24 mouse cellular contexts compared by ENCODE assay signal in genomic region chr11:108898483-108898882, GRCm38 (mm10).
"Had no signal": no experiment of that assay in that cellular context is flagged by ENCODE, and none has a peak within 500 bp of the region (broad histone marks: within the 10 kb centered on the region; RNA-seq: fewer than 3 reads in every experiment).

No protein-coding gene starts in this region.

- H3K27me3 ChIP-seq: limb, embryonic 12.5 days had no signal

- DNase-seq: gastrocnemius, adult 2 months; gastrocnemius, postnatal 10 days; gastrocnemius, postnatal 25 days; heart, postnatal 10 days; heart, postnatal 4 days; kidney, adult 18-20 months; kidney, adult 8-10 months; kidney, postnatal 10 days; kidney, postnatal 25 days; kidney, postnatal 4 days; liver had no signal

- ATAC-seq: hindbrain, embryonic 16.5 days; inflammation-experienced regulatory T-cells, adult 6 months; liver, embryonic 12.5 days had no signal

- H3K27ac ChIP-seq: gastrocnemius, adult 2 months; heart, embryonic 15.5 days; hindbrain, embryonic 10.5 days; hindbrain, embryonic 12.5 days; hindbrain, embryonic 14.5 days; layer of hippocampus, adult 2 months; left cerebral cortex, adult 2 months; limb, embryonic 12.5 days; liver, embryonic 12.5 days; liver, embryonic 14.5 days had no signal

- H3K9ac ChIP-seq: heart, embryonic 12.5 days; heart, embryonic 15.5 days; hindbrain, embryonic 12.5 days; hindbrain, embryonic 14.5 days; limb, embryonic 12.5 days; liver, embryonic 12.5 days; liver, embryonic 14.5 days had no signal

- H3K4me2 ChIP-seq: heart, embryonic 12.5 days; heart, embryonic 15.5 days; hindbrain, embryonic 12.5 days; hindbrain, embryonic 14.5 days; limb, embryonic 12.5 days; liver, embryonic 12.5 days had no signal

- H3K9me3 ChIP-seq: heart, embryonic 12.5 days; heart, embryonic 15.5 days; hindbrain, embryonic 10.5 days; hindbrain, embryonic 12.5 days; limb, embryonic 10.5 days; limb, embryonic 12.5 days; liver, embryonic 12.5 days had no signal

- H3K4me3 ChIP-seq: gastrocnemius, adult 2 months; heart, embryonic 12.5 days; heart, embryonic 15.5 days; hindbrain, embryonic 10.5 days; hindbrain, embryonic 12.5 days; layer of hippocampus, adult 2 months; left cerebral cortex, adult 2 months; limb, embryonic 10.5 days; limb, embryonic 12.5 days; liver, embryonic 12.5 days had no signal

- H3K4me1 ChIP-seq: liver, embryonic 12.5 days had no signal

- H3K36me3 ChIP-seq: heart, embryonic 12.5 days; heart, embryonic 15.5 days; hindbrain, embryonic 10.5 days; hindbrain, embryonic 12.5 days; limb, embryonic 10.5 days; limb, embryonic 12.5 days; liver, embryonic 12.5 days had no signal
